Mouse (Mus musculus) right cerebral cortex, postnatal 10 days (tissue): ENCODE measurements around the gene Cfap97d2.
A peak's percentile ranks its signal among the peaks of the same experiment; 100 is the strongest.

Experiments used
- DNase-seq, 2 experiments: peaks; one replicate each; pipeline ENCODE4 v3.0.0; 2021; ENCODE audit warnings: low spot score in 2 of 2

Cfap97d2 gene

GRCm38 (mm10) chr8:13687101-13687717 is 18.5 kb upstream of the Cfap97d2 start:
- no peak for DNase-seq

DNA sequence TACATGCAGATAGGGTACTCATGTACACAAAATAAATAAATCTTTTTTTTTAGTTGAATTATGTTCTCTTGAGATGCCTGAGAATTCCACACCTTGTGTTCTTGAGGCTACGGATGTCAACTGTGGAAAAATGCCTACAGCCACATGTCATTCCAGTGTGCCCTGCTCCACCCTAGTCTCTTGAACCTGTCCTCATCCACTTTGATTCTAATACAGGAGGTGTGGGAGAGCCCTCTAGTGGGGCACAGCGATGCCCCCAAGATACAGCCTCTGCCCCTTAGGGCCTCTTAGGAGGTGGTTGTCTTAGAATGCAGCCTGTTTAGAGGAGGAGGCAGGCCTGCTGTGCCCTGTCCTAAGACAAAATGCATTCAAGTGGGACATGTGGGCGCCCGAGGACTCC is 17.7 kb upstream of the Cfap97d2 start:
- DNase-seq = no peak

GRCm38 (mm10) chr8:13688461-13688860 is 17.2 kb upstream of the Cfap97d2 start:
- DNase-seq = peak in 1 of 2 experiments; percentile 42

GRCm38 (mm10) chr8:13689331-13689730 is 16.4 kb upstream of the Cfap97d2 start:
- DNase-seq = no peak

DNA sequence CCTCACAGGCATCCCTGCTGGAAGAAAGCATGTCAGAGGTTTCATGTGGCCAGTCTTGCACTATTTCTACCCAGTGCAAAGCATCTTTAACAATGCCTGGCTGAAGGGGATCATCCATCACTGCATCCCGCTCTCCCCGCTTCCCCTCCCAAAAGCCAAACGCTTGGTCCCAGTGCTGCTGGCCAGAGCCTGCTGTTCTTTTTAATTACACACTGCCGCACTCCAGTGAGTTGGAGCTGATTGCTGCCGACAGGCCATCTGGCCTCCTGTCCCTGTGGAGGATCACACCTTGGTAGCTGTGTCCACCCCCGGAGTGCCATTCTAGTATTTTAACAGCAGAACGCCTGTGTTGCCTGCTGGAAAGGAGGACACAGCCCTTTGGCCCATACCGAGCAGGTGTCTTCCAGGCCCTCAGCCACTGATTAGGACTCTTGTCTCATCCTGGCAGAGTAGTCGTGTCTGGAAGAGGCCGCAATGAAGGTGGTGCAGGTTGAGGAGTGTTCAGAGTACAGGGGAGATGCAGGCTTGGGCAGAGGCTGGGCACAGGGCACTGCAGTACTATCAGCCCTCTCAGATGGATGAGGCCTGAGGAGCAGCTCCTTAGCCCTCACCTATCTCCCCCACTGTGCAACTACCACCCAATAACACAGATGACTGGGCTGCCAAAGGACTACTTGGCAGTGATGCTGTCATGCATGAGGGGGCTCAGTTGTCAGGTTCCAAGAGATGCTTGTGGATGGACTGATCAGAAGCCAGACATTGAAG is 13.2 kb upstream of the Cfap97d2 start:
- DNase-seq = no peak

DNA sequence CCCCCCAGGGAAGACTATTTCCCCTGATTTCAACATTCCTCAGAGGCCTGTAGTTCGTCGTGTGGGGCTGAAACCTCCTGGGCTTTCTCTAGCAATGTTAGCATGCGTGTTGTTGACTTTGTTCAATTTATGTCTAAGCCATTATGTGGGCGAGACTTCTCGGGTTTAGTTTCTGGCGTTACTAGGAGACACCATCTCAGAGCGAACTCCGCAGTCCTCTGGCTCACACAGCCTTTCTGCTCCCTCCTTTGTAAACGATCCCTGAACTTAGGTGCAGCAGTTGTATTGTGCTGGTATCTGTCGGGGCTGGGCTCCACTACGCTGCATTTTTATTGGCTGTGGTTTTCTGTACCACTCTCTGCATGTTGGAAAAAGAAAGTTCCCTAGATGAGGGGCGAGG is 11.0 kb upstream of the Cfap97d2 start:
- no peak for DNase-seq

GRCm38 (mm10) chr8:13695203-13695867 is 10.4 kb upstream of the Cfap97d2 start:
- DNase-seq = no peak

DNA sequence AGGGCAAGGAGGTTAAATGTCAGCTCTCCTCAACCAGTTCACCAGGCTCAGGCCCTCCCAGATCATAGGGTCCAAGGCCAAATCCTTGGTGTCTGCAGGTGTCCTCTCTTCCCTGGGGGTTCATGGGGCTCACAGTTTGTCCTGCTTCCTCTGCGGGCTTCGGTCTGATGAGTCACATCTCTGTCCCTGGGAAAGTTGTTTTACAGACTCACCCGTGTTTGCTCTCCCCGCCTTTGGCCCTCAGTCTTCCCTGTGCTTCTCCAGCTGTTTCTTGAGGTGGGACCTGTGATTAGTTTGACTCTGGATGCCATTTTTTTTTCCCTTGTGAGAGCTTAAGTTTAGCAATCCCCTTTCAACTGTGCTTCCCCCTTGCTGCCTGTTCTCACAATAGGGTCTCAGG is 9.5 kb upstream of the Cfap97d2 start:
- no peak for DNase-seq

DNA sequence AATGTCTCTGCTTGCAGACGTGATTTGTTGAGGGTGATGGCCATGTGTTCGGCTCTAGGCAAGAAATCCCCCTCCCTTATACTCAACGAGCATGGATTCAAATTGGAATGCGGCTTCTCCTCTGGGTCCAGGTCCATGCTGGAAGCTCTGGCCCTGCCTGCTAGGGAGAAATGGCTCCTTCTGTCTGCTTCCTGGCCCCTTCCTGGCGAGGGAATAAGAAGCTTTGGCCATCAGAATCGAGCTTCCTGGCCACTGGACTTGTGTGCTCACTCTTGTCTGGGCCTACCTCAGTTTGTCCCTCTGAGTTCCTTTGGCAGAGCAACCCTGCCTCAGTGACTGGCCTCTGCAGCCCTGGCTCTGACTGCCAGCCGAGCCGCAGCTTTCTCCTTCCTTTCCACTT is 8.5 kb upstream of the Cfap97d2 start:
- no peak for DNase-seq

- DNase-seq = peak in 1 of 2 experiments; percentile 53
Measured at GRCm38 (mm10) chr8:13697681-13698080, 8.0 kb upstream of the Cfap97d2 start.

DNA sequence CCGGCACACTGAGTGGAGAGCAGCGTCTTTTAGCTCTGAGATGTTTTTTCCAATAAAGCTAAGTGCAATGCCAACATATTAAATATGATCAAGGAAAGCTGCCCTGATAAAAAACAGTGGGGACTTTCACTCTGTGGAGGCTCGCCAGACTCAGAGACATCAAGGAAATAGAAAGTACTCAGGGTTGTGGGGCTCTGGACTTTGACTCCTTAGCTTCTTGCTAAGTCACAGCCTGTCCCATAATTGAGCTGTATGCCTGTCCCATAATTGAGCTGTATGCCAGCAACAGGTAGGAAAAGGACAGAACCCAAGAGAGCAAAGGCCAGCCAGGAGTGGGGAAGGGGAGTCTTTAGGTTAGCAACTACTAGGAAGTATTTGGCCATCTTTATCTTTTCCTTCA is 7.4 kb upstream of the Cfap97d2 start:
- no peak for DNase-seq

DNA sequence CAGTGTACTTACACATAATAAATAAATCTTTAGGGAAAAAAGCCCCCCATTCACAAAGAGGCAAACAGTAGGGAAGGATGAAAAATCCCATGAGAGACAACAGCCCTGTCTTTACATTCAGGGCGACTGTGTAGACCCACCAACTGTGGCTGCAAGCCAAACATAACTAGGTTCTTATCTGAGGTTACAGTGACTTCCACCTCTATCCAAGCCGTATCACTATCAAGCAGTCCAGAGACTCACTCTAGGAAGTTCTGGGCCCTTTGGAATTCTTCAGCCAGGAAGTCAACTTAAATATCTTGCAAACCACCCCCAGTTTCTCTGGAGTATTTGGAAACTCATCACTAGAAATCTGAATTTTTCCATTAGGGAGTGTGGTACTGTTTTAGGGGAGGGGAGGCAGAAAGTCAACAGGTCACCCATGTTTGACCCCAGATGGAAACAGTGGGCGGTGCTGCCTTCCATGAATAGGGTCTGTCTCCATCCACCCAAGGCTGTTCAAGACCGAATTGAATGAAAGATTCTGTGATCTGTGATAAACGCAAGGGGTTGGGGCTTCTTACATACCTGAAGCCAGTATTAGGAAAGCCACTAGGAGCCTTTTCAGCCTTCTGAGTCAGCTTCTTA is 6.3 kb upstream of the Cfap97d2 start:
- no peak for DNase-seq

GRCm38 (mm10) chr8:13702755-13703154 is 2.9 kb upstream of the Cfap97d2 start:
- no peak for DNase-seq

- DNase-seq = no peak
Measured at GRCm38 (mm10) chr8:13703756-13704155, 1.9 kb upstream of the Cfap97d2 start.

DNA sequence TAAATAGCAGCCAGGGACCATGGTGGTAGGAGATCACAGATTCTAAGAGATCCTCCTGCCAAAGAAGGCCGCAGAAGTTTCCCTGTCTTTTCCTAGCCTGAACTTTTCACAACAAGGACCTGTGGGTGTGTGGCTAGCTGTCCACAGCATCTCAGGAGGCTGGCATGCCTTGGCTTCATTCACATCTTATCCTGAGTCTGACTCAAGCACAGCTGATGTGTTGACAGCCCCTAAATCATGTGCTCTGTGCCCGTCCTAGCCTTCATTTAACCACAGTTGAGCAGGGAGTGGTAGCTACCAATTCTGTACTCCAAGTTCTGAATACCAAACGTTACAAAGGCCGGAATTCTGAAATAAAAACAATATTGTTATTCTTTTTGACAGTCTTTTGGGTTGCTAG is 1.4 kb upstream of the Cfap97d2 start:
- no peak for DNase-seq

GRCm38 (mm10) chr8:13706918-13707317 is 1.2 kb downstream of the Cfap97d2 start:
- DNase-seq = no peak

GRCm38 (mm10) chr8:13708514-13708913 is 2.8 kb downstream of the Cfap97d2 start:
- no peak for DNase-seq

DNA sequence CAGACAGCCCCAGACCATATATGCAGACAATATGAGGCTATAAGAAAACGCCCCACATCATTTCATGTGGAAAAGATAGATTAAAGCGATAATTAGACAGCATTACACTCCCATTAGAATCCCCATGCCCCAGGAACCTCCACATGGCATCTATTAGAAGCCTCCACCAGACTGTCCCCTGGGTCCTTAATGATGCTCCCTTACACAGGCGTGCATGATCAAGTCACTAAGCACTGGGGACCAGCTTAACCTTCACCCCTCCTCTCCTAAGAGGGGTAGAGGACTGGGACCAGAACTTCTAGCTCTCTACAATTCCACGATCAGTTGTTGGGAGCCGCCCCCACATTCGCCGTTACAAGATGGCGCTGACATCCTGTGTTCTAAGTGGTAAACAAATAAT is 13.3 kb downstream of the Cfap97d2 start:
- no peak for DNase-seq

DNA sequence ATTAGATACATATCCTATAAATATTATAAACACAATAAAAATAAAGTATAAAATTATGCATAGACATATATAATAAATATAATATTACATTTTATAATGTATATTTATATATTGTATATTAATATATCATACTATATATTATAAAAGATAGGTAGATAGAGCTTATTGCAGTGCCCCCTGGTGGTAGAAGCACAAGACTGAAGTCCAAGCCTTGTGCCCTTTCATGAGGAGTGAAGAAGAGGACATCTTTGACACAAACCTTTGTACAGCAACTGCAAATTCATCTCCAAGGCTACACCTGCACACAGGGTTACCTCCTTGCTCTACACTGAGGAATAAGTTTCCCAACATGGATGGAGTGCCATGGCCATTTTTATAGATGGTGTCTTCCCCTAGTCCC is 20.0 kb downstream of the Cfap97d2 start:
- peak in 1 of 2 experiments; percentile 36 for DNase-seq

- DNase-seq = no peak
Measured at GRCm38 (mm10) chr8:13727469-13728094, 21.9 kb downstream of the Cfap97d2 start.

- DNase-seq = peak; percentile 35 to 39
Measured at GRCm38 (mm10) chr8:13740323-13740770, 34.7 kb downstream of the Cfap97d2 start.
